Comparison of ENCODE assay signal across 8 mouse cellular contexts in genomic region chr11:104441475-104442332, GRCm38 (mm10). TPM values are rescaled to one million over a fixed set of nuclear protein-coding genes. Genes with fewer than 3 reads are reported as not detected.
DNase-seq lines count a peak whose midpoint lies in the region; ATAC-seq and TF ChIP-seq lines count a peak whose summit lies in the region.

No protein-coding gene starts in this region.

- H3K9ac ChIP-seq in embryonic facial prominence, embryonic 11.5 days (replicated peaks; ENCODE audit: low read length), result peak overlapping the region; percentile 100
- peak overlapping the region; percentile 99 for H3K9ac ChIP-seq in midbrain, embryonic 13.5 days (replicated peaks)

- peak; percentile 59 for TF ChIP-seq POLR2A in small intestine, adult 2 months (IDR thresholded peaks at IDR 0.05; ENCODE audit: low read depth, low read length)

- H3K27me3 ChIP-seq in embryonic facial prominence, embryonic 11.5 days (ENCODE audit: control insufficient read depth, insufficient read depth, low read length), result no peaks in the 10 kb centered on the region
- no peaks in the 10 kb centered on the region for H3K27me3 ChIP-seq in limb, embryonic 10.5 days (ENCODE audit: low read depth, poor library complexity, severe bottlenecking)
- no peaks in the 10 kb centered on the region for H3K27me3 ChIP-seq in midbrain, embryonic 13.5 days
- no peaks in the 10 kb centered on the region for H3K27me3 ChIP-seq in small intestine, adult 2 months (ENCODE audit: control insufficient read depth, insufficient read depth, low read length)

- no peaks in the 10 kb centered on the region for H3K4me1 ChIP-seq in embryonic facial prominence, embryonic 11.5 days (ENCODE audit: control insufficient read depth, insufficient read depth, low read length)
- peaks cover 19% of the 10 kb centered on the region; the same call in 1 of the 2 replicates for H3K4me1 ChIP-seq in limb, embryonic 10.5 days
- peaks cover 26% of the 10 kb centered on the region for H3K4me1 ChIP-seq in midbrain, embryonic 13.5 days (replicated peaks)
- no peaks in the 10 kb centered on the region for H3K4me1 ChIP-seq in small intestine, adult 2 months (ENCODE audit: control insufficient read depth, insufficient read depth, insufficient read length, low read length)

- H3K36me3 ChIP-seq in embryonic facial prominence, embryonic 11.5 days (replicated peaks; ENCODE audit: control insufficient read depth, insufficient read depth, low read depth, low read length), result no peaks in the 10 kb centered on the region
- peaks cover 4% of the 10 kb centered on the region for H3K36me3 ChIP-seq in limb, embryonic 10.5 days
- no peaks in the 10 kb centered on the region for H3K36me3 ChIP-seq in midbrain, embryonic 13.5 days
- H3K36me3 ChIP-seq in small intestine, adult 2 months (ENCODE audit: control insufficient read depth, insufficient read depth, low read length), result no peaks in the 10 kb centered on the region

- no peaks in the 10 kb centered on the region for H3K9me3 ChIP-seq in embryonic facial prominence, embryonic 11.5 days (replicated peaks; ENCODE audit: control insufficient read depth, low read length)
- H3K9me3 ChIP-seq in limb, embryonic 10.5 days (replicated peaks), result no peaks in the 10 kb centered on the region
- H3K9me3 ChIP-seq in midbrain, embryonic 13.5 days, result no peaks in the 10 kb centered on the region

- H3K4me3 ChIP-seq in embryonic facial prominence, embryonic 11.5 days (ENCODE audit: low read depth, low read length), result peak overlapping the region; percentile 84
- peak overlapping the region; percentile 88 for H3K4me3 ChIP-seq in limb, embryonic 10.5 days
- peak overlapping the region; percentile 83 for H3K4me3 ChIP-seq in midbrain, embryonic 13.5 days (replicated peaks)
- H3K4me3 ChIP-seq in small intestine, adult 2 months (ENCODE audit: low read depth, low read length), result peak overlapping the region; percentile 92

- peak; percentile 83 for DNase-seq in adrenal gland, postnatal 14 days
- peak; percentile 85 for DNase-seq in embryonic facial prominence, embryonic 11.5 days (ENCODE audit: low spot score)
- DNase-seq in heart, adult 11 months, result peak; percentile 99
- DNase-seq in kidney, adult 18-20 months, result peak; percentile 82
- DNase-seq in limb, embryonic 10.5 days (ENCODE audit: low spot score), result peak; percentile 84

- WGBS in embryonic facial prominence, embryonic 11.5 days, result under 1% methylated on average over 41 of the region's 92 CpGs
- under 1% methylated on average over 74 of the region's 92 CpGs for WGBS in limb, embryonic 10.5 days
- under 1% methylated on average over 55 of the region's 92 CpGs for WGBS in midbrain, embryonic 13.5 days
- WGBS in small intestine, adult 2 months, result under 1% methylated on average over 80 of the region's 92 CpGs

- peak overlapping the region; percentile 26 for H3K4me2 ChIP-seq in embryonic facial prominence, embryonic 11.5 days (ENCODE audit: low read depth, low read length)
- H3K4me2 ChIP-seq in midbrain, embryonic 13.5 days (replicated peaks), result peak overlapping the region; percentile 77

- TF ChIP-seq CTCF in small intestine, adult 2 months (IDR thresholded peaks at IDR 0.05; ENCODE audit: extremely low read depth, insufficient read length, insufficient replicate concordance, low read depth, low read length), result no peak

- ATAC-seq in embryonic facial prominence, embryonic 11.5 days (replicated peaks; ENCODE audit: insufficient number of reproducible peaks, low FRiP score, low TSS enrichment, low read depth), result peak; percentile 65
- ATAC-seq in midbrain, embryonic 13.5 days, result peak; percentile 46
- ATAC-seq in activated CD4-positive, CD25-positive, alpha-beta regulatory T cell, adult 4 months, result no peak

- peak overlapping the region; percentile 100 for H3K27ac ChIP-seq in embryonic facial prominence, embryonic 11.5 days (replicated peaks; ENCODE audit: low read depth, low read length)
- peak overlapping the region; percentile 100 for H3K27ac ChIP-seq in limb, embryonic 10.5 days
- peak overlapping the region; percentile 100 for H3K27ac ChIP-seq in midbrain, embryonic 13.5 days
- peak overlapping the region; percentile 95 for H3K27ac ChIP-seq in small intestine, adult 2 months (ENCODE audit: insufficient read depth, low read depth, low read length)

RNA-seq across cellular contexts. Expression of gene Kansl1, which starts 27.0 kb away (rescaled TPM):
- 49.7 and 53.7 TPM in 2 replicates for total RNA-seq in adrenal gland, postnatal 14 days (2021)
- polyA plus RNA-seq in embryonic facial prominence, embryonic 11.5 days (2014; fragmentation: Nextera tagmentation; extraction: Ambion mirVana), result 33.2 and 33.3 TPM in 2 replicates
- polyA plus RNA-seq in limb, embryonic 10.5 days (2016; fragmentation: Nextera tagmentation; extraction: Ambion mirVana), result 26.9 and 30.4 TPM in 2 replicates
- 32.1 and 33.8 TPM in 2 replicates for polyA plus RNA-seq in midbrain, embryonic 13.5 days (2015; fragmentation: Nextera tagmentation; extraction: Ambion mirVana)
- 29.3 and 60.1 TPM in 2 replicates for polyA plus RNA-seq in small intestine, adult 2 months (2012; rRNA removed)
- polyA plus RNA-seq in activated CD4-positive, CD25-positive, alpha-beta regulatory T cell, adult 4 months (2017; shearing (Covaris generic)), result 10 to 100 TPM; 35.2 to 43.0 TPM
